Mouse (Mus musculus) common myeloid progenitor, adult 5-6 weeks (primary cell): Measurements from ENCODE around the gene Plppr1. TPM values are rescaled to one million over a fixed set of nuclear protein-coding genes. Genes with fewer than 3 reads are reported as not detected.
A peak's percentile ranks its signal among the peaks of the same experiment; 100 is the strongest.
"Not testable (repeated sequence)": the region's sequence is repeated elsewhere in the genome, so short reads cannot be mapped to it uniquely, and the experiment has no call there.

ENCODE experiments used
- ATAC-seq: replicated peaks from 2 replicates; pipeline ENCODE4 v1.8.0; 2016; ENCODE audit warnings: low read depth, mild to moderate bottlenecking, moderate TSS enrichment, inconsistent platforms; ENCODE audit not compliant: poor library complexity, severe bottlenecking
- total RNA-seq: library from RNA; stranded (forward); fragments of 200-1000, 187-1606 nt; gene quantifications from 2 replicates; pipeline ENCODE4 v1.2.3, GENCODE M21; 2017

Plppr1 gene
- total RNA-seq, 1 experiment from 2014 or later: not detected

DNA sequence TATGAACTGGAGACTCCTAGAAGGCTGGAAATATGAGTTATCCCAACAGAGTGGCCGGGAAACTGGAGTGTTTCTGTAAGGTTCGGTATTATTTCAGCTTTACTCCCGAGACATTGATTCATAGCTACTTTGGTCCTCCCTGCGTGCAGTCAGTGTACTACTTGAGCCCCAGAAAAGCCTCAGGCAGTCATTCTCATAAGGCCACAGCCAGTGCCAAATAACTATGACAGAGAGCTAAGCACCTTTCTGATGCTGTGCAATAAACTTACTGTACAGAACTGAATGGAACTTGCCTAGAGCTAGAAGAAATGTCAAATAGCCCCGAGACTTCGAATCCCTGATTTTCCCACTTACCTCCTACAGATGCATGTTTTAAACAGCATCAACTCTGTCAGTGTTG lies 164.4 kb downstream of the Plppr1 start:
- no peak for ATAC-seq

DNA sequence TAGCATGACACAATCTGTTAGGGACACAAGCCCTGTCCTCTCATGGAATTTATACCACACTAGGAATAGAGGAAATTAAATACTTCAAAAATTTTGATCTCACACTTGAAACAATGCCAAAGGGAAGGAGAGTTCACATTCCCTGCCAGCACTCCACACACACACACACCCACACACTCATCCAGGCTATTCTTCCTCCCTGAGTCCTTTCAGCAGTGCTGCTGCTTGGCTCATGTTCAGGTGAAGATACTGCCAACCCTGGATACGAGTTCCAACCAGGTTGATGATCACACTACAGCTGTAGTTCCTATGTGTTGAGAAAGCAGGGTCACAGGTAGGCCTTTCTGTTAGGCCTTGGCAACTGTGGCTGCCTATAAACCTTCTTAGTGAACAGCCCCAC lies 165.9 kb downstream of the Plppr1 start:
- no peak for ATAC-seq

DNA sequence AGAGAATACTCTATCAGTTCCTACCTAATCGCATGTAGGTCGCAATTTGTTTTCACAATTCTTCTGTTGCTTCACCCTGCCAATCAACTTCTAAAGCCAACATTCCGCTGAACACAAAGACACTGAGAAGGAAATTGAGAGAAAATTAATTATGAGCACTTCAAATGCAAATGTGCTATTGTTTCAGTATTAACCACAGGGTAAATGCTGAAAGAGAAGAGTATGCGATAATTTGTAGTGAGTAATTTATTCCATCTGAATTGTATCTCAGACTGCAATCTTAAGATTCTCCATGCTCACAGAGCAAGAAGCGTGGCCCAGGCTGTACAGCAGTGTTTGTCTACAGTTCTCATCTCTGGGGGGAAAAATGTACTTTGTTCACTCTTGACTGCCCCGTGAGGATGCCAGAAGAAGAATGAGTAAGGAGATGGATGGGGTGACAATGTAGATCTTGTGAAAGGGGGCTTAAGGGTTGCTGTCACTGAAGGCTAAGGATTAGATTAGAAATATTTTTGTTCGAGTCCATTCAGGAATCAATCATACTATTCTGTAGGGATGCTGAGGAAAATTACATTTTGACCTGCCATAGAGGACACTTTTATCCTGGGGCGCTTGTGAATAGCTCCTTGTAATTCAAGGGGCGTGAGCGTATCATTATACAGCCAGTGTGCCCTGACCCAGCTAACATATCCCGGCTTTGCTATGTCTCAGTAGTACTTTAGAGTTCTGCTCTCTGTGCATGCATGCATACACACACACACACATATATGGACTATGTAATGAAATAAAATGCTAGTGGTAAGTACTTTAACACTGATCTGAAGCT lies 173.3 kb downstream of the Plppr1 start:
- ATAC-seq: no peak

DNA sequence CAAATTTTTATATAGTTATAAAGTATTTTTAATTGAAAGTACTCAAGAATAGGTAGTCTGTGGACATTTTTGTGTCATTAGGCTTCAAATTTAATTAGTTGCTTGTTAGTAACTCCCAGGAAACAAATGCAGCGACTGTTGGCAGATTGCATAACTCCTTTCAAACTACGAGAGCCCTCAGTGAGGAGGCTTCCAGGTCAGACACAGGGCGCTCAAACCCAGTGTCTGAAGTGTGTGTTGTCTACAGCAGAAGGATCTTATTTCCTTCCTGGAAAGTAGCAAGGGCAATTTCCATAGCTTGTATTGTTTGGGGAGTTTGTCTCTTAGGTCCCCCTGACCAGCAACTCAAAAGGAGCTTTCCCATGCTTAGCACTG lies 173.9 kb downstream of the Plppr1 start:
- 0 out of 2 replicates have a peak, but pooled peaks have one; percentile 42 for ATAC-seq

DNA sequence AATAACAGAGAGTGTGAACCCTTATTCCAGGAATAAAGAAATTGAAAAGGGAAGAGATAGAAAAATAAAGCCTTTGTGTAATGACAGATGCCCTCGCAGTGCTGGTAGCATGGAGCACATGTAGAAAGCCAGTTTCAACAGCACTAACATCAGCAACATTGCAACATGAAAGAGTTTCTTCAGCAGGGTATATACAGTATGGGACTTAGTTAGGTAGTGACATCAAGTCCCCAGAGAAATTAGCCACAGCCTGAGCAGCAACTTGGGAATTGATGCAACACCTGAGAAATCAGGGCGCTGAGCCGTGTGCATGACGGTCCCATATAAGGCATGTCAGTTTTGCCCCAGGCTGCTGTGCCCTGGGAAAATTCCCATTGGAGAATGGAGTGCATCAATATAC lies 179.0 kb downstream of the Plppr1 start:
- ATAC-seq: no peak

DNA sequence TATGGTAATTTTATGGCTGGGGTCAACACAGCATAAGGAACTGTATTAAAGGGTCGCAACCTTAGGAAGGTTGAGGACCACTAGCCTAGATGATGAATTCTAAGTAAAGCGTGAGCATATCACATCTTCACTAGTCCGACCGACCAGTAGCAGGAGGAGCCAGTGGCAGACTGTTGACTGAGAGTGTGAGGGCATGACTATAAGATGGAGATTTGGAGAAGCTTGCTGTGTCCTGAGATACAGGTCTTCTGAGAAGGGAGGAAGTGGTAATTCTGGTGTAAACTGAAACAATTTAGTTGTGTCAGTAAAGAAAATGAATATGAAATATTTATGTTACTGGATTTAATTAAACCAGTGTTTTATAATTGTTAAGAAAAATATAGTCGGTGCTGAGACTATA lies 180.4 kb downstream of the Plppr1 start:
- no peak for ATAC-seq

DNA sequence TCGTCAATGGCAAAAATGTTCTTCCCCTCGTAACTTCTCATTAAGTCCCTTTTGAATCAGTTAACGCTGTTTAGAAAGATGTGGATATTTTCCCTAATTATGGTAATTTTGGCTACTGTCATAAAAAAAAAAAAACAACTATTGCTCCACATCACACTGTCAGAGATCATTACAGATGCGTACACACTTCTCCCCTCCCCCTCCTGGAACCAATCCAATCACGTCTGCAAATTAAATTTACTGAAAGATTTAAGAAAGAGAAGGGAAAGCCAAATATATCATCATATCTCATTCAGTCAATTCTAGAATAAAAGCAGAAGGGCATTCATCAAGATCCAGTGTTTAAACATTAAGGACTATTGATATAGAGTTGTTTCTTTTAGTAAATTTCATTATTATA lies 185.7 kb downstream of the Plppr1 start:
- ATAC-seq: no peak

DNA sequence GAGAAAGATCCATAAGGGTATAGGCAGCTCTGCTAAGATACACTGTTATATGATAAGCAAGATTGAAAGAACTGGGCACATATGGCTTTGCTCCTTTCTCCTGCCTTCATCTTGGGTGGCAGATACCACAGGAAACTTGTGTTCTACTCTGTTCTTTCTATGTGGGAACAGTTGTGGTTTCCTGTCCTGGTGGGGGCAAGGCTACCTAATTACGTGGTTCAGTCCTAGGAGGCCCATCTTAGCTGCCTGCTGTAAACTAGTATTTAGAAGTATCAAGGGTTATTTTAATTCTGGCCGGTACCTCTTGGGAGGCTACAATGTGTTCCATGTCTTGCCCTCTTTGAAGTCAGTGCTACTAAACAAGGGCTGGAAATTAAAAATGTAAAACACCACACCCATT lies 186.2 kb downstream of the Plppr1 start:
- peak; percentile 97 for ATAC-seq

DNA sequence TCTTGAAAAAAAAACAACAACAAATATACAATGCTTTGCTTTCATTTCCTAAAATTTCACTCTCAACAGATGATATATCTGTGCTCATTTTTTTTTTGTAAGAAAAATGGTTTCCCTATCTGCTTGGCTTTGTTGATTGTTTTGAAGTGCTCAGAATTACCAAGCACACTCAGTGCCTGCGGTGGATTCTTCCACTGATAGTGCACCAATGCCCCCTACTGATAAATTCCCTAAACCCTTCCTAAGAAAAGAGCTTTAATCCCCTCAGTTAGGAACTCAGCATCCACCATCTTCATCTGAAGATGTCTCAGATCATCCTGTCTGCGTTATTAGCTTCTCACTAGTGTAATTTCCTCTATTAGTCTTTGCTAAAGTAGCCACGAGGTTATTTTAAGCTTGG lies 192.2 kb downstream of the Plppr1 start:
- ATAC-seq: no peak

DNA sequence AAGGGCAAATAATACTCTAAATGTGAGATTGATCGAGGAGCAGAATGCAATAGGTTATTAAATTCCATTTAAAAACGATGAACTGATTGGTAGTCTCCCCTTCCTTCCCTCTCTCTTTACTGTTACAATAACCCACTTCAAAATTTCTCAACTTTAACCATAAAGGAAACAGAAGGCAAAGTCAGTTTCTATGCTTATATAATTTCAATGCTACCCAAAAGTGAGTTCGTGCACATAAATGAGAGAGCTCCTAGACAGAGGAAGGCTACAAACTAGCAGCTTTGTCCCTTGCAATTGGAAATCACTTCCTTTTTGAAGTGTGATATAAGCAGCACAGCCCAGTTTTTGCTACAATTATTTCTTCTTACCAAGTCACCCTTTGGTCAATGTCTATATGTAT lies 193.1 kb downstream of the Plppr1 start:
- ATAC-seq: no peak; the same call in 1 of the 2 replicates

DNA sequence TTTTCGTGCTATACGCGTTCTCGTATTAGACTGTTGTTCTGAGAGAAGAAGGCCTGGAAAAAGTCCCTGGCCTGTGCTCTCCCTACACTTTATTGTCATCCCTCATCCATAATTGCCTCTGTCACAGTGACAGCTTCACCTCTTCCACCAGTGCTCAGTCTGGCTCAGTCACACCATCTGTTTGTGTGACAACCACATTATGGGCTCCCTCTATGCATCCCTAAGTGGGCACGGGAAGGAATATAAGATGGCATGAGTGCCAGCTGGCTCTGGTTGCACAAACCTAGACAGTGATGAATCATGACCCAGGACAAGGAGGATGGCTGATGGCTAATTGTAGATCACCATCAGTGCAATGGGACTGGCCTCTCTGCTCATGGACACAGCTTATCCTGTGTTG lies 219.4 kb downstream of the Plppr1 start:
- no peak for ATAC-seq

DNA sequence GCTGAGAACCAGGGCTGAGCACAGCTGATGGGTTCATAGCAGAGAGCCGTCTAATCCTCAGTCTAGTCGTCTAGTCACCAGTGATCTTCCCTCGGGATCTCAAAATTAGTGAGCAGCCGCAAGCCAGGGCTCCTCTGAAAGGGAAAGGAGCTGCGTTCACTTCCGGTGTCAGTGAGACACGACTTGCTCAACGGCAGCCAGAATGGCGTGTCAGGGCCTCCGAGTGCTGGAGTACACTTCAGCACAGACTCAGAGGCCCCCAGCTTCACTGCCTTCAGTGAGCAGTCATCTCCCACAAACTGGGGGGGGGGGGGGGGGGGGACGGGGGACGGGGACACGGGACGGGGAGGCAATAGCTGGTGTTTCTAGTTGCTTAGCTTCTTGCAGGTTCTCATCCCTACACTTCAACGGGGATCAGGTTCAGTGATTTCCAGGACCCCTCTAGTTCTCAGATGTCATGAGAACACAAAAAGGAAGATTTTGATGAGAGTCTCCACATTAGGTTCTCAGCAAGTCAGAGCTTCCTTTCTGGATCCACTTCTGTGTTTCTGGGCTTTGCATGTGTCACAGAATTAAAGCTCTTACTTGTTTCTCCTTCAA lies 225.7 kb downstream of the Plppr1 start:
- ATAC-seq: no peak

DNA sequence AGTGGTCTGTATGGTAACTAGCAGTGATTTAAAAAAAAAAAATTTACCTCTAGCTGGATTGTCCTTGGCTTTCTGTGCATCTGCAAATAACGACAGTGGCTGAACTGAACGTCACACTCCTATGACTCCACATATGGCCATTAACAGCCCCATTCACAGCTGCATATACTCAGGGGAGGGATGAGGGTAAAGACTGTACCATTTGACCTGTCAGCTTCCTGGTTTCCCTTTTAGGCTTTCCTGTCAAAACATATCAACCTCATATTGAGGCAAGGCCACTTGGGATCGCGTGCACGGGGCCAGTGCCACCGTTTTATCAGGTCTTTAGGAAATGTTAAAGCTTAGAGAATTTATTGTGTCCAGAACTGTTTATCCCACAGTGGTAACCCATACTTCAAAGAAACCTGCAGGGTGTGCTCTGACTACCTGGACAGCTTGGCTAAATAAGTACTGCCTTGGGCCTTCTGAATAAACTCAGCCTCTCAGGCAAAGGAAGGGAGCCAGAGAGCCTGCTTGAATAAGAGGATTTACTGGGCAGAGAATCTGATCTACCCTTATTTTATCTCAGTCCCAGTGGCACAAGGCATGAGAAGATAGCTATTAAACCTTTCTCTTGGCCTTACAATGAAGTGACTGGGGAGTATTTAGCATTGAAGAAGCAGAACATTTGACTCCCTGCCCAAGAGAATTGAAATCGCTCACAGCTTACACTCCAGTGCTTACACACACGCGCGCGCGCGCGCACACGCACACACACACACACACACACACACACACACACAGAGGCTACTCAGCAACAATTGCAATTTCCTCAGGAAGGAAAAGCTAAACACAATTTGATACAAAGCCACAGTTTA lies 226.5 kb downstream of the Plppr1 start:
- 0 out of 2 replicates have a peak, but pooled peaks have one; percentile 32 for ATAC-seq

DNA sequence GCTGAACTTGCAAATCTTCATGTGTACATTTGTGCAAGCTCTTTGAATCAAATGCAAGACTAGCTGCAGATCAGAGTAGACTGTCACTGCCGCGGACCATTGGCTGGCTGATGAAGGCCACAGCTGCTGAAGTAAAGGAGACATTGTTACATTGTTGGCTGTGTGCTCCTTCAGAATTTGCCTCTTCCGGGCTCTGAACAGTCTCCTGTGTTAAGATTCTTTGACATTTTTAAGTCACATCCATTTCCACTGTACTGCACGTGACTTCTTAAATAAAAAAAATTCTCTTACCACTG lies 227.1 kb downstream of the Plppr1 start:
- no peak for ATAC-seq

DNA sequence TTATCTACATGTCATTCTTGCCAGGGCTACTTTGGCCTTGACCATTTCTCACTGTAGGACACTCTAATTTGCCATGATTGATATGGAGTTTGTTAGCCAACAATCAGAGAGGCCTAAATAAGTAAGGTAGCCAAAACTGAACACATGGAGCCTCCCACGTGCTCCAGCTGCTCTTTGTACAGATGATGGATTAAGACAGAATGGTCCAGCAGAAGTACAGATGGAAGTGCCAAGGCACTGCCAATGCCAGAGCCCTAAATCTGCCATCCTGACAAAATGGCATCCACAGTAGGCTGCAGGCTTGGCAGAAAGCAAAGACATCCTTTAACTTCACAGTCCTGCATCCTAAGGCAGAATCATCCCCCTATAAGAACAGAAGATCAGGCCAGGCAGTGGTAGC lies 237.4 kb downstream of the Plppr1 start:
- no peak for ATAC-seq

DNA sequence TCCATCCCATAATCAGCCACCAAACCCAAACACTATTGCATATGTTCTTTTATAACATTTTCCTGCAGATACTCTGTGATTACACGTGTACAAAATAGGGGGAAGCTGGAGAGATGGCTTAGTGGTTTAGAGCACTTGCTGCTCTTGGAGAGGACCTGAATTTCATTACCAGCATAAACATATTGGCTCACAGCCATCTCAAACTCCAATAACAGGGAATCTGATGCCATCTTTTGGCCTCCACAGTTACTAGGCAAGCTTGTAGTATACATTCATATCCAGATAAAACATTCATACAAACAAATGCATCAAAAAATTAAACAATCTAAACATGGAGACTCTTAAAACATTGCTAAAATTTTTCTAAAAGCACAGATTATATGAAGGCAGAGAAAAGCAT lies 240.5 kb downstream of the Plppr1 start:
- ATAC-seq: no peak

DNA sequence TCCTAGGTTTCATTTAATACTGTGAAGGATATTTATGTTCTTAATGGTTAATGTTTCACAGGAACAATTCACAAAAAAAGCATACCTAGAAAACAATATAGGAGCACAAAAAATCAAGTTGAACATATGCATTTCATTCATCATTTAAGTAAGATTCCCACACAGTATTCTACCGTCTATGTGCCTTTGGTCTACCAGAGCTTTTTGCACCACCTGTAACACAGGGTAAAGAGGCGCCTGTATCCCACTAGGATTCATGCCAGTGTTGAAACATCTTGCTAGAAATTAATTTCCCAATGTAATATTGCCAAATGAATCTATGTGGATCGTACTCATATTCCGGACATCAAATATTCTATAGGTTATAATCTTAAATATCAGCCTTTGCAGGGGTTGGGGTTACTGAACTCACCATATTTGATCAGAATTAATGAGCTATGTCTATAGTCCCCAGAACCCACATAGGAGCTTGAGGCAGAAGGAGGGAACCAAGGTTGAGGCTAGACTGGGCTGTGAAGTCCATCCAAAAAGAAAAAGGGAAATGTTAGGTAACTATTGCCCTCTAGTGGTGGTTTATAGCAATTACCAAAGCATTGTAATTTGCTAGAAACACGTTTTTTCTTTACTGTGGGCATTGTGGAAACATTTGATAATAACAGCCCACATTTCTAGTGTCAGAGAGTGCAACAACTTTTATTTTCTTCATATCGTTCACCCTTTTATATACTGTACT lies 263.0 kb downstream of the Plppr1 start:
- peak; percentile 72 for ATAC-seq

DNA sequence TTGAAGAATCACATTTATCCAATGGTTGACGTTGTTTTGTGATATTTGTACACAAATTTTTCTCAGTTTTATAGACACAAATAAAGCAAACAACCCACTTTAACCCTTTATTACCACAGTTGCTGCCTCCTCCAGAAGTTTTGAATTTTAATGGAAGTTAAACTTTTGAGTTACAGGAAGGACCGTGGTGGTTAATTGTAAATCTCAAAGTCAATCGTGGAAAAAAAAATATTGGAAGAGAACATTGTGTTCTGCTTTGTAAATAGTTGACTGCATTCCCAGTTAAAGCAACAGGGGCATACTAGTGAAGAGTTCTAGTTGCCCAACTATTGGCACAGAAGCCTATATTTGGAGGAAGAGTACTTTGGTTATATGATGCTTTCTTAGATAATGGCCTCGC lies 278.9 kb downstream of the Plppr1 start:
- not testable (repeated sequence) for ATAC-seq

DNA sequence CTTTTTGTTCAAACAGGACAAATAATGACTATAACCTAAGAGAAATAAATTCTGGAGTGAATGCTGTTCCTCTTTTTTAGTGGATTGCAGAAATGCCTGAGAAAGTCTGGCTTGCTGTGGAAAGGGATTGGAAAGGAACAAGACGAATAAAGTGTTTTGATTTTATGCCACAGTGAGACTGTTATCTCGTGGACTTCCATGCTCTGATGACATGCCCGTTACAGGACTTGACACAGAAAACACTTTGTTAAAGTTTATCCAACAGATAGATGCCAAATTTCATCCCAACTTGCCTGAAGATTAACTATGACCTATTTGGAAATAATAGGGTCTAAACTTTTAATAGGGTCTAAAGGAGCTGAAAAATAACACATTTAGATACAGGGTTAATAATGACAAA lies 281.0 kb downstream of the Plppr1 start:
- not testable (repeated sequence) for ATAC-seq

DNA sequence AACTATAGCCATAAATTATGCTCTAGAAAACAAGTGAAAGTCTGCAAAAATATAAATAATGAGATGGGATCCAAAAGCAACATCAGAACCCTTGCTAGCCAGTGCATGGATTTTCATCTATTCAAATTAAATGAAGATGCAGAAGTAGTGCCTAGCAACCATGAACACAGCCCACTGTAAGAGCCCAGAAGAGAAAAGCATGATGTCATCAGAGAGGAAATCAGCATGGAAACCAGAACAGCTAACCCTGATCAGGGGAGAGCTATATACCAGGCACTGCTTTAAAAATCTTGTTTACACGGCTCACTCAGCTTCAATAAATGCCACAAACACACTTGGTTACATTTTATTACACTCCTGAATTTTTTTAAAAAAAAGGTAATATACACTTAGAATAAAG lies 288.9 kb downstream of the Plppr1 start:
- ATAC-seq: not testable (repeated sequence)
